Mouse (Mus musculus): ENCODE results near the gene Atg10. TPM values are rescaled to one million over a fixed set of nuclear protein-coding genes. Genes with fewer than 3 reads are reported as not detected.
"Not testable (repeated sequence)": the region's sequence is repeated elsewhere in the genome, so short reads cannot be mapped to it uniquely, and the experiment has no call there.

Atg10 gene
- total and polyA plus RNA-seq, 3 experiments = 2.0 to 4.3 TPM; not detected in 1

- H3K27me3 ChIP-seq (ENCODE audit: control insufficient read depth in 1 of 2, insufficient read depth in 2 of 2, low read length in 2 of 2) = not testable (repeated sequence)
- TF ChIP-seq RCOR1 (IDR thresholded peaks at IDR 0.05; ENCODE audit: low read depth, low read length) (peak; percentile 43; the same call in 1 of the 2 replicates), EP300 (IDR thresholded peaks at IDR 0.05; ENCODE audit: low read depth in 1 of 2, low read length in 2 of 2) (peak; percentile 76 to 82), GATA1 (IDR thresholded peaks at IDR 0.05; ENCODE audit: low read depth, low read length) (peak; percentile 78), TCF12 (IDR thresholded peaks at IDR 0.05; ENCODE audit: low read depth, low read length) (peak; percentile 83)
Measured at GRCm38 (mm10) chr13:91250050-91250449, 26.3 kb upstream of the Atg10 start.

GRCm38 (mm10) chr13:91246472-91246871 is 22.7 kb upstream of the Atg10 start:
- H3K27ac ChIP-seq (ENCODE audit: control insufficient read depth, low read depth, low read length) = no peak overlapping the region
- no peak overlapping the region for H3K4me3 ChIP-seq (ENCODE audit: control insufficient read depth in 1 of 2, insufficient read depth in 1 of 2, low read depth in 2 of 2, low read length in 2 of 2)
- DNase-seq (ENCODE audit: low read depth, low spot score) = no peak
- H3K4me1 ChIP-seq (ENCODE audit: control insufficient read depth in 1 of 2, insufficient read depth in 2 of 2, low read length in 2 of 2) = peaks cover 8 to 13% of the 10 kb centered on the region in 2 experiments; a peak in 3 of 4 replicates
- peaks cover 0 to 10% of the 10 kb centered on the region in 2 experiments; a peak in 2 of 4 replicates for H3K36me3 ChIP-seq (ENCODE audit: control insufficient read depth in 1 of 2, insufficient read depth in 2 of 2, low read length in 2 of 2)
- H3K9ac ChIP-seq (ENCODE audit: control insufficient read depth, low read depth, low read length, poor library complexity, severe bottlenecking) = no peak overlapping the region
- no peaks in the 10 kb centered on the region for H3K79me2 ChIP-seq (ENCODE audit: control insufficient read depth, insufficient read depth, low read length, poor library complexity)
- H3K27me3 ChIP-seq (ENCODE audit: control insufficient read depth in 1 of 2, insufficient read depth in 2 of 2, low read length in 2 of 2) = no peaks in the 10 kb centered on the region
- TF ChIP-seq CHD1 (IDR thresholded peaks at IDR 0.05; ENCODE audit: low read depth, low read length) = no peak
- no peak for TF ChIP-seq BHLHE40 (IDR thresholded peaks at IDR 0.05; ENCODE audit: borderline replicate concordance, low read depth, low read length)
- H3K9me3 ChIP-seq (replicated peaks; ENCODE audit: insufficient read depth, low read length) = no peaks in the 10 kb centered on the region

More at GRCm38 (mm10) chr13:91250050-91250449, 26.3 kb upstream of the Atg10 start:
- peak; percentile 27 for DNase-seq (ENCODE audit: low read depth, low spot score)
- peaks cover 13 to 15% of the 10 kb centered on the region in 2 experiments for H3K4me1 ChIP-seq (ENCODE audit: control insufficient read depth in 1 of 2, insufficient read depth in 2 of 2, low read length in 2 of 2)
- H3K79me2 ChIP-seq (ENCODE audit: control insufficient read depth, insufficient read depth, low read length, poor library complexity); H3K27ac ChIP-seq (ENCODE audit: control insufficient read depth, low read depth, low read length); H3K9ac ChIP-seq (ENCODE audit: control insufficient read depth, low read depth, low read length, poor library complexity, severe bottlenecking); H3K9me3 ChIP-seq (replicated peaks; ENCODE audit: insufficient read depth, low read length); H3K4me3 ChIP-seq (ENCODE audit: control insufficient read depth in 1 of 2, insufficient read depth in 1 of 2, low read depth in 2 of 2, low read length in 2 of 2): not testable (repeated sequence)
- peaks cover 0 to 10% of the 10 kb centered on the region in 2 experiments; a peak in 2 of 4 replicates for H3K36me3 ChIP-seq (ENCODE audit: control insufficient read depth in 1 of 2, insufficient read depth in 2 of 2, low read length in 2 of 2)

GRCm38 (mm10) chr13:91237976-91238375 is 14.2 kb upstream of the Atg10 start:
- no peak for TF ChIP-seq MEF2A (IDR thresholded peaks at IDR 0.05; ENCODE audit: extremely low read depth, insufficient replicate concordance, low read depth, low read length, poor library complexity, severe bottlenecking)
- TF ChIP-seq MYC (IDR thresholded peaks at IDR 0.05; ENCODE audit: low read depth, low read length) = no peak
- TF ChIP-seq EP300 (IDR thresholded peaks at IDR 0.05; ENCODE audit: low read depth in 1 of 2, low read length in 2 of 2) = no peak
- DNase-seq (ENCODE audit: low read depth, low spot score) = no peak
- Histone ChIP-seq H3K4me1 (ENCODE audit: control insufficient read depth in 1 of 2, insufficient read depth in 2 of 2, low read length in 2 of 2) (peaks cover 0 to 13% of the 10 kb centered on the region in 2 experiments; a peak in 1 of 4 replicates), H3K36me3 (ENCODE audit: control insufficient read depth in 1 of 2, insufficient read depth in 2 of 2, low read length in 2 of 2) (no peaks in the 10 kb centered on the region), H3K27me3 (ENCODE audit: control insufficient read depth in 1 of 2, insufficient read depth in 2 of 2, low read length in 2 of 2) (no peaks in the 10 kb centered on the region), H3K4me3 (ENCODE audit: control insufficient read depth in 1 of 2, insufficient read depth in 1 of 2, low read depth in 2 of 2, low read length in 2 of 2) (no peak overlapping the region), H3K9me3 (replicated peaks; ENCODE audit: insufficient read depth, low read length) (no peaks in the 10 kb centered on the region), H3K9ac (ENCODE audit: control insufficient read depth, low read depth, low read length, poor library complexity, severe bottlenecking) (no peak overlapping the region), H3K27ac (ENCODE audit: control insufficient read depth, low read depth, low read length) (no peak overlapping the region), H3K79me2 (ENCODE audit: control insufficient read depth, insufficient read depth, low read length, poor library complexity) (no peaks in the 10 kb centered on the region)

Data from MEL (cell line).